Mouse (Mus musculus) heart, embryonic 16.5 days (tissue): ENCODE results near the gene Ttll13. TPM values are rescaled to one million over a fixed set of nuclear protein-coding genes. Genes with fewer than 3 reads are reported as not detected.
A peak's percentile ranks its signal among the peaks of the same experiment; 100 is the strongest.

Source experiments
- ATAC-seq: fragments of 200-750 bp; cut with Nextera tagmentation; replicated peaks from 2 replicates; pipeline ENCODE4 v1.8.0; 2017; ENCODE audit warnings: moderate number of reproducible peaks; ENCODE audit not compliant: insufficient read depth, low FRiP score; ENCODE audit errors: extremely low read depth
- H3K27ac ChIP-seq: fragments of 300-500 bp; sonication (generic); 2 replicates; pipeline ENCODE4 v1.5.1; 2014; ENCODE audit warnings: mild to moderate bottlenecking, low read length, control low read depth, moderate library complexity
- H3K27me3 ChIP-seq: fragments of 300-500 bp; sonication (generic); 2 replicates; pipeline ENCODE4 v1.6.1; 2014; ENCODE audit warnings: low read length, mixed read lengths; ENCODE audit not compliant: control insufficient read depth, insufficient read depth
- H3K36me3 ChIP-seq: fragments of 300-500 bp; sonication (generic); 2 replicates; pipeline ENCODE4 v1.6.1; 2014; ENCODE audit not compliant: control insufficient read depth, insufficient read depth
- H3K4me1 ChIP-seq: fragments of 300-500 bp; sonication (generic); 2 replicates; pipeline ENCODE4 v1.6.1; 2014; ENCODE audit warnings: low read length, mixed read lengths; ENCODE audit not compliant: control insufficient read depth, insufficient read depth
- H3K4me2 ChIP-seq: fragments of 300-500 bp; sonication (generic); 2 replicates; pipeline ENCODE4 v1.6.1; 2014; ENCODE audit warnings: low read depth, mild to moderate bottlenecking, control low read depth, low read length
- H3K4me3 ChIP-seq: fragments of 300-500 bp; sonication (generic); 2 replicates; pipeline ENCODE4 v1.5.1; 2014; ENCODE audit warnings: mild to moderate bottlenecking, control low read depth, low read length
- H3K9ac ChIP-seq: fragments of 300-500 bp; sonication (generic); 2 replicates; pipeline ENCODE4 v1.6.1; 2014; ENCODE audit warnings: low read length, control low read depth
- H3K9me3 ChIP-seq: fragments of 300-500 bp; sonication (generic); replicated peaks from 2 replicates; pipeline ENCODE4 v1.6.1; 2016; ENCODE audit warnings: low read length; ENCODE audit not compliant: control insufficient read depth
- WGBS: fragments of 180-500 bp; shearing (Covaris S2); extraction: QIAGEN DNeasy Blood & Tissue Kit; methylation state at CpG from one replicate; pipeline ENCODE4 v1.1.7; 2014; 5-methylcytosine and 5-hydroxymethylcytosine counted together
- polyA plus RNA-seq: library from polyadenylated mRNA; unstranded; fragments of >200 nt; fragmentation: Nextera tagmentation; extraction: Ambion mirVana; gene quantifications from 2 replicates; pipeline ENCODE4 v1.2.1, GENCODE M21; 2015

Ttll13 gene
- 0.60 and 1.2 TPM in 2 replicates for polyA plus RNA-seq

- Histone ChIP-seq H3K36me3 (no peaks in the 10 kb centered on the region), H3K4me3 (peak within 1 kb of the TSS; percentile 75), H3K4me1 (peaks cover 4% of the 10 kb centered on the region; the same call in 1 of the 2 replicates), H3K9ac (peak within 1 kb of the TSS; percentile 85), H3K27ac (peak within 1 kb of the TSS; percentile 84), H3K4me2 (peak within 1 kb of the TSS; percentile 74), H3K27me3 (no peaks in the 10 kb centered on the region), H3K9me3 (no peaks in the 10 kb centered on the region)
- WGBS: under 1% methylated on average over 48 of the region's 48 CpGs
- peak; percentile 98 for ATAC-seq
These were observed at the start of gene Ttll13 for GRCm38 (mm10) chr7:80246148-80246721. Gene Ttll13, plus strand, starts transcription at chr7:80246376.

GRCm38 (mm10) chr7:80197371-80197770 lies 48.8 kb upstream of the Ttll13 start:
- Histone ChIP-seq H3K9me3 (no peaks in the 10 kb centered on the region), H3K4me2 (peak overlapping the region; percentile 81), H3K27ac (peak overlapping the region; percentile 84), H3K27me3 (no peaks in the 10 kb centered on the region), H3K4me3 (no peak overlapping the region; the same call in 1 of the 2 replicates), H3K9ac (no peak overlapping the region), H3K36me3 (no peaks in the 10 kb centered on the region), H3K4me1 (peaks cover 30% of the 10 kb centered on the region)
- ATAC-seq: no peak
- 28% methylated on average over 4 of the region's 4 CpGs for WGBS

GRCm38 (mm10) chr7:80197941-80198778 lies 48.0 kb upstream of the Ttll13 start:
- Histone ChIP-seq H3K4me2 (peak overlapping the region; percentile 81), H3K4me1 (peaks cover 27% of the 10 kb centered on the region), H3K27me3 (no peaks in the 10 kb centered on the region), H3K9me3 (no peaks in the 10 kb centered on the region), H3K9ac (peak overlapping the region; percentile 76), H3K36me3 (no peaks in the 10 kb centered on the region), H3K4me3 (peak overlapping the region; percentile 68), H3K27ac (peak overlapping the region; percentile 84)
- WGBS: under 1% methylated on average over 65 of the region's 74 CpGs
- ATAC-seq: peak; percentile 83

- Histone ChIP-seq H3K4me2 (peak overlapping the region; percentile 81), H3K27me3 (no peaks in the 10 kb centered on the region), H3K36me3 (no peaks in the 10 kb centered on the region), H3K4me3 (peak overlapping the region; percentile 68), H3K4me1 (peaks cover 30% of the 10 kb centered on the region), H3K9ac (peak overlapping the region; percentile 76), H3K27ac (peak overlapping the region; percentile 84), H3K9me3 (no peaks in the 10 kb centered on the region)
- no peak for ATAC-seq
- WGBS: 2% methylated on average over 11 of the region's 11 CpGs
These were observed 47.3 kb upstream of the Ttll13 start for GRCm38 (mm10) chr7:80198863-80199262.

GRCm38 (mm10) chr7:80199286-80199685 lies 46.9 kb upstream of the Ttll13 start:
- no peaks in the 10 kb centered on the region for H3K9me3 ChIP-seq
- 39% methylated on average over 6 of the region's 6 CpGs for WGBS
- peaks cover 30% of the 10 kb centered on the region for H3K4me1 ChIP-seq
- ATAC-seq: no peak
- H3K27ac ChIP-seq: peak overlapping the region; percentile 84; the same call in 1 of the 2 replicates
- H3K9ac ChIP-seq: peak overlapping the region; percentile 76
- H3K4me2 ChIP-seq: peak overlapping the region; percentile 81
- H3K36me3 ChIP-seq: no peaks in the 10 kb centered on the region
- H3K4me3 ChIP-seq: peak overlapping the region; percentile 68
- H3K27me3 ChIP-seq: no peaks in the 10 kb centered on the region

GRCm38 (mm10) chr7:80199851-80200587 lies 46.2 kb upstream of the Ttll13 start:
- no peaks in the 10 kb centered on the region for H3K27me3 ChIP-seq
- ATAC-seq: no peak
- H3K36me3 ChIP-seq: no peaks in the 10 kb centered on the region
- no peaks in the 10 kb centered on the region for H3K9me3 ChIP-seq
- H3K9ac ChIP-seq: no peak overlapping the region
- H3K27ac ChIP-seq: no peak overlapping the region
- H3K4me3 ChIP-seq: no peak overlapping the region
- WGBS: 81% methylated on average over 11 of the region's 11 CpGs
- peaks cover 28% of the 10 kb centered on the region for H3K4me1 ChIP-seq
- peak overlapping the region; percentile 81 for H3K4me2 ChIP-seq

GRCm38 (mm10) chr7:80200588-80200945 lies 45.6 kb upstream of the Ttll13 start:
- Histone ChIP-seq H3K36me3 (no peaks in the 10 kb centered on the region), H3K9ac (no peak overlapping the region), H3K4me2 (no peak overlapping the region), H3K27ac (no peak overlapping the region), H3K9me3 (no peaks in the 10 kb centered on the region), H3K27me3 (no peaks in the 10 kb centered on the region), H3K4me1 (peaks cover 31% of the 10 kb centered on the region), H3K4me3 (no peak overlapping the region)
- 90% methylated on average over 6 of the region's 6 CpGs for WGBS
- no peak for ATAC-seq

GRCm38 (mm10) chr7:80200963-80201539 lies 45.1 kb upstream of the Ttll13 start:
- Histone ChIP-seq H3K36me3 (no peaks in the 10 kb centered on the region), H3K9ac (no peak overlapping the region), H3K4me3 (no peak overlapping the region), H3K4me2 (no peak overlapping the region), H3K4me1 (peaks cover 36% of the 10 kb centered on the region), H3K9me3 (no peaks in the 10 kb centered on the region), H3K27me3 (no peaks in the 10 kb centered on the region), H3K27ac (no peak overlapping the region)
- no peak for ATAC-seq
- 85% methylated on average over 5 of the region's 5 CpGs for WGBS
